Mouse (Mus musculus): ENCODE data around the gene Magi1. TPM values are rescaled to one million over a fixed set of nuclear protein-coding genes. Genes with fewer than 3 reads are reported as not detected.

Gene Magi1
- polyA plus RNA-seq, 1 experiment from 2014 or later, result 27.4 TPM

- H3K9me3 ChIP-seq (ENCODE audit: control insufficient read depth, low read length), result no peaks in the 10 kb centered on the region
- 83% methylated on average over 6 of the region's 6 CpGs for WGBS
- ATAC-seq (ENCODE audit: low FRiP score) (no peak), DNase-seq (ENCODE audit: low spot score) (no peak)
- H3K4me1 ChIP-seq (replicated peaks; ENCODE audit: control insufficient read depth, insufficient read depth, low read length), result no peaks in the 10 kb centered on the region
- no peak overlapping the region for H3K27ac ChIP-seq (ENCODE audit: low read depth, low read length)
- no peak overlapping the region for H3K4me3 ChIP-seq (ENCODE audit: low read depth, low read length)
- H3K36me3 ChIP-seq (ENCODE audit: control insufficient read depth, insufficient read depth, low read length), result no peaks in the 10 kb centered on the region
- no peak overlapping the region for H3K4me2 ChIP-seq (replicated peaks; ENCODE audit: low read depth, low read length)
- no peaks in the 10 kb centered on the region for H3K27me3 ChIP-seq (ENCODE audit: control insufficient read depth, insufficient read depth, low read length)
- H3K9ac ChIP-seq (ENCODE audit: low read depth, low read length), result no peak overlapping the region
Measured at GRCm38 (mm10) chr6:94241251-94241650, 42.5 kb downstream of the Magi1 start.

DNA sequence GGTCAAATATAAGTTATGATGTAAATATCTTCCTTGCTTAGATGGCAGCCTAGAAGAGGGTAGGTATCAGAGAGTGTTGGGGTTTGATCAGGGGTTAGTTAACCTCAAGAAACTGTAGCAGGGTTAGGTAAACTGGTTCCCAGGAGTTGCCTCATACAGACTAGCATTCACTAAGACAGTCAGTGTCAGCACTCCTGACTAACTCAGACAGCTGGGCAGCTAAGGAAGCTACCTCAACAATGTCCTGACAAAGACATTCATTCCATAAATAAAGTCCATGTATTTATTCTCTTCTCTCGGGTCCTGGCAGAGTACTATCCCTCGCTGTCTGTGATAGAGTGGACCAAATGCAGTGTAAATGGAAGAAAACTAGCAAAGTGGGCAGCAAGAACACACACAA lies 45.1 kb downstream of the Magi1 start:
- Histone ChIP-seq H3K27me3 (ENCODE audit: control insufficient read depth, insufficient read depth, low read length) (no peaks in the 10 kb centered on the region), H3K9ac (ENCODE audit: low read depth, low read length) (no peak overlapping the region), H3K4me3 (ENCODE audit: low read depth, low read length) (no peak overlapping the region), H3K4me1 (replicated peaks; ENCODE audit: control insufficient read depth, insufficient read depth, low read length) (no peaks in the 10 kb centered on the region), H3K4me2 (replicated peaks; ENCODE audit: low read depth, low read length) (no peak overlapping the region), H3K36me3 (ENCODE audit: control insufficient read depth, insufficient read depth, low read length) (no peaks in the 10 kb centered on the region), H3K9me3 (ENCODE audit: control insufficient read depth, low read length) (no peaks in the 10 kb centered on the region), H3K27ac (ENCODE audit: low read depth, low read length) (no peak overlapping the region)
- ATAC-seq (ENCODE audit: low FRiP score) (no peak), DNase-seq (ENCODE audit: low spot score) (no peak)
- WGBS, result 82% methylated on average over 2 of the region's 2 CpGs

- H3K4me3 ChIP-seq (ENCODE audit: low read depth, low read length), result no peak overlapping the region
- no peaks in the 10 kb centered on the region for H3K36me3 ChIP-seq (ENCODE audit: control insufficient read depth, insufficient read depth, low read length)
- no peak overlapping the region for H3K4me2 ChIP-seq (replicated peaks; ENCODE audit: low read depth, low read length)
- WGBS, result 79% methylated on average over 2 of the region's 2 CpGs
- no peaks in the 10 kb centered on the region for H3K9me3 ChIP-seq (ENCODE audit: control insufficient read depth, low read length)
- no peaks in the 10 kb centered on the region for H3K4me1 ChIP-seq (replicated peaks; ENCODE audit: control insufficient read depth, insufficient read depth, low read length)
- ATAC-seq (ENCODE audit: low FRiP score) (no peak), DNase-seq (ENCODE audit: low spot score) (no peak)
- no peak overlapping the region for H3K9ac ChIP-seq (ENCODE audit: low read depth, low read length)
- no peaks in the 10 kb centered on the region for H3K27me3 ChIP-seq (ENCODE audit: control insufficient read depth, insufficient read depth, low read length)
- H3K27ac ChIP-seq (ENCODE audit: low read depth, low read length), result no peak overlapping the region
Measured at GRCm38 (mm10) chr6:94236899-94237298, 46.8 kb downstream of the Magi1 start.

GRCm38 (mm10) chr6:94232243-94232785 lies 51.4 kb downstream of the Magi1 start:
- DNase-seq (ENCODE audit: low spot score), result peak; percentile 46
- H3K27ac ChIP-seq (ENCODE audit: low read depth, low read length), result no peak overlapping the region
- no peaks in the 10 kb centered on the region for H3K4me1 ChIP-seq (replicated peaks; ENCODE audit: control insufficient read depth, insufficient read depth, low read length)
- no peaks in the 10 kb centered on the region for H3K9me3 ChIP-seq (ENCODE audit: control insufficient read depth, low read length)
- no peak overlapping the region for H3K4me3 ChIP-seq (ENCODE audit: low read depth, low read length)
- peak; percentile 64; the same call in 1 of the 2 replicates for ATAC-seq (ENCODE audit: low FRiP score)
- no peak overlapping the region for H3K9ac ChIP-seq (ENCODE audit: low read depth, low read length)
- no peaks in the 10 kb centered on the region for H3K36me3 ChIP-seq (ENCODE audit: control insufficient read depth, insufficient read depth, low read length)
- H3K27me3 ChIP-seq (ENCODE audit: control insufficient read depth, insufficient read depth, low read length), result no peaks in the 10 kb centered on the region
- no peak overlapping the region for H3K4me2 ChIP-seq (replicated peaks; ENCODE audit: low read depth, low read length)
- WGBS, result 46% methylated on average over 3 of the region's 3 CpGs

DNA sequence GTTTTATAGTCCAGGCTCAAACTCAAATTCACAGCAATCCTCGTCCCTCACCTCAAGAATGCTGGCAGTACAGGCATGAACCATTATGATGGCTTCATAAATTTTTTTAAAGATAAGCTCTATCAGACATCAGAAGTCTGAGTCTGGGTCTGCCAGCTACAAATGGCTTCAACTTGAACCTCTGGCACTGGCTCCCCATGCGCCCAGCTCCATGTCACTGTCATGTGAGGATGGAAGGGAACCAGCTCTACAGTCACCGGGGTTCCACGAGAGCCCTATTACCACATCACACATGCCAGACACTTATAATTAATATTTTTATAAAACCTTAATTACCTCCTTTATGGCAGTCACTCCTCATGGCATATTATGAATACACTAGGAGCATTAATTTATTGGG lies 51.9 kb downstream of the Magi1 start:
- Histone ChIP-seq H3K4me3 (ENCODE audit: low read depth, low read length) (no peak overlapping the region), H3K4me1 (replicated peaks; ENCODE audit: control insufficient read depth, insufficient read depth, low read length) (no peaks in the 10 kb centered on the region), H3K4me2 (replicated peaks; ENCODE audit: low read depth, low read length) (no peak overlapping the region), H3K27me3 (ENCODE audit: control insufficient read depth, insufficient read depth, low read length) (no peaks in the 10 kb centered on the region), H3K27ac (ENCODE audit: low read depth, low read length) (no peak overlapping the region), H3K9me3 (ENCODE audit: control insufficient read depth, low read length) (no peaks in the 10 kb centered on the region), H3K9ac (ENCODE audit: low read depth, low read length) (no peak overlapping the region), H3K36me3 (ENCODE audit: control insufficient read depth, insufficient read depth, low read length) (no peaks in the 10 kb centered on the region)
- DNase-seq (ENCODE audit: low spot score) (no peak), ATAC-seq (ENCODE audit: low FRiP score) (no peak)
- WGBS, result 84% methylated on average over 4 of the region's 4 CpGs

DNA sequence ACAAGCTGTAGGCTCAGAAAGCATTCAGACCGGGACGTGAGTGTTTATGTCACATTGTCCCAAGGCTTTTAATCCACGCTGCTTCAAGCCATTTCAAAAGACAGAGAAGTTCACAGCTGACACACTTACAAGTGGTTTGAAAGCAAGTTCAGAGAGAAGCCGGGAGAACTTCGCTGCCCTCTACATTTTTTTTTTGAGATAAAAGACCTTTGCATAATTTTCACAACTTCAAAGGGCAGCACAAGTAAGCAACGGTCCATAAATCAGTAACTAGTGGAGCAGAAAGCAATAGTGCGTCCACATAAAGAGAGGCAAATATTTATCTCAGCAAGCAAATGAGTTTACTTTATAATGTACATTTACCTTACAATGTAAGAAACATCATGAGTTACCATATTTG lies 52.4 kb downstream of the Magi1 start:
- ATAC-seq (ENCODE audit: low FRiP score), result no peak
- 29% methylated on average over 7 of the region's 7 CpGs for WGBS
- H3K9ac ChIP-seq (ENCODE audit: low read depth, low read length), result no peak overlapping the region
- H3K36me3 ChIP-seq (ENCODE audit: control insufficient read depth, insufficient read depth, low read length), result no peaks in the 10 kb centered on the region
- H3K27me3 ChIP-seq (ENCODE audit: control insufficient read depth, insufficient read depth, low read length), result no peaks in the 10 kb centered on the region
- H3K9me3 ChIP-seq (ENCODE audit: control insufficient read depth, low read length), result no peaks in the 10 kb centered on the region
- H3K27ac ChIP-seq (ENCODE audit: low read depth, low read length), result no peak overlapping the region
- DNase-seq (ENCODE audit: low spot score), result no peak
- H3K4me2 ChIP-seq (replicated peaks; ENCODE audit: low read depth, low read length), result no peak overlapping the region
- no peak overlapping the region for H3K4me3 ChIP-seq (ENCODE audit: low read depth, low read length)
- H3K4me1 ChIP-seq (replicated peaks; ENCODE audit: control insufficient read depth, insufficient read depth, low read length), result no peaks in the 10 kb centered on the region

- WGBS, result 80% methylated on average over 3 of the region's 3 CpGs
- Histone ChIP-seq H3K4me3 (ENCODE audit: low read depth, low read length) (no peak overlapping the region), H3K4me1 (replicated peaks; ENCODE audit: control insufficient read depth, insufficient read depth, low read length) (no peaks in the 10 kb centered on the region), H3K36me3 (ENCODE audit: control insufficient read depth, insufficient read depth, low read length) (no peaks in the 10 kb centered on the region), H3K9ac (ENCODE audit: low read depth, low read length) (no peak overlapping the region), H3K4me2 (replicated peaks; ENCODE audit: low read depth, low read length) (no peak overlapping the region), H3K9me3 (ENCODE audit: control insufficient read depth, low read length) (no peaks in the 10 kb centered on the region), H3K27ac (ENCODE audit: low read depth, low read length) (no peak overlapping the region), H3K27me3 (ENCODE audit: control insufficient read depth, insufficient read depth, low read length) (no peaks in the 10 kb centered on the region)
- ATAC-seq (ENCODE audit: low FRiP score) (no peak), DNase-seq (ENCODE audit: low spot score) (no peak)
Measured at GRCm38 (mm10) chr6:94230918-94231317, 52.8 kb downstream of the Magi1 start.

- ATAC-seq (ENCODE audit: low FRiP score) (no peak), DNase-seq (ENCODE audit: low spot score) (no peak)
- WGBS, result 83% methylated on average over 3 of the region's 3 CpGs
Measured at GRCm38 (mm10) chr6:94230129-94230528, 53.6 kb downstream of the Magi1 start.

GRCm38 (mm10) chr6:94226262-94226661 lies 57.5 kb downstream of the Magi1 start:
- no peaks in the 10 kb centered on the region for H3K4me1 ChIP-seq (replicated peaks; ENCODE audit: control insufficient read depth, insufficient read depth, low read length)
- 83% methylated on average over 6 of the region's 6 CpGs for WGBS
- no peaks in the 10 kb centered on the region for H3K27me3 ChIP-seq (ENCODE audit: control insufficient read depth, insufficient read depth, low read length)
- no peak overlapping the region for H3K27ac ChIP-seq (ENCODE audit: low read depth, low read length)
- H3K9me3 ChIP-seq (ENCODE audit: control insufficient read depth, low read length), result no peaks in the 10 kb centered on the region
- no peak for ATAC-seq (ENCODE audit: low FRiP score)
- no peaks in the 10 kb centered on the region for H3K36me3 ChIP-seq (ENCODE audit: control insufficient read depth, insufficient read depth, low read length)
- DNase-seq (ENCODE audit: low spot score), result no peak
- no peak overlapping the region for H3K4me3 ChIP-seq (ENCODE audit: low read depth, low read length)
- H3K9ac ChIP-seq (ENCODE audit: low read depth, low read length), result no peak overlapping the region
- H3K4me2 ChIP-seq (replicated peaks; ENCODE audit: low read depth, low read length), result no peak overlapping the region

More at GRCm38 (mm10) chr6:94230129-94230528, 53.6 kb downstream of the Magi1 start:
- H3K4me3 ChIP-seq (ENCODE audit: low read depth, low read length), result no peak overlapping the region
- H3K36me3 ChIP-seq (ENCODE audit: control insufficient read depth, insufficient read depth, low read length), result no peaks in the 10 kb centered on the region
- H3K27me3 ChIP-seq (ENCODE audit: control insufficient read depth, insufficient read depth, low read length), result no peaks in the 10 kb centered on the region
- H3K27ac ChIP-seq (ENCODE audit: low read depth, low read length), result no peak overlapping the region
- H3K9me3 ChIP-seq (ENCODE audit: control insufficient read depth, low read length), result no peaks in the 10 kb centered on the region
- no peak overlapping the region for H3K9ac ChIP-seq (ENCODE audit: low read depth, low read length)
- no peak overlapping the region for H3K4me2 ChIP-seq (replicated peaks; ENCODE audit: low read depth, low read length)
- no peaks in the 10 kb centered on the region for H3K4me1 ChIP-seq (replicated peaks; ENCODE audit: control insufficient read depth, insufficient read depth, low read length)

Measured in hindbrain, embryonic 11.5 days (tissue).